Mouse (Mus musculus) heart, postnatal 0 days (tissue): ENCODE measurements at regions not wholly inside any gene's neighbourhood (a gene's known extent, or its start where the extent isn't known, plus 50 kb on each side); places are given as distances from the start of the nearest gene placed in this dataset.

Experiments used
- CTCF ChIP-seq: IDR thresholded peaks from 2 replicates; pipeline ENCODE4 v1.5.1; 2016; ENCODE audit warnings: antibody characterized with exemption, control low read depth, low read depth
- EP300 ChIP-seq: IDR thresholded peaks from 2 replicates; pipeline ENCODE4 v1.6.1; 2016; ENCODE audit warnings: antibody characterized with exemption, low read depth

- TF ChIP-seq CTCF: no peak
- TF ChIP-seq EP300: no peak
Measured at GRCm38 (mm10) chr12:52440868-52441365, 62.9 kb upstream of the Arhgap5 start.
